Mouse (Mus musculus) CH12F3 (cell line): ENCODE measurements around the gene Prss45.

ENCODE experiments used
- in situ Hi-C: fragments of 300-500 bp; cut with MboI; formaldehyde crosslinking; loops from 2 replicates; pipeline ENCODE4 v1.14.3; 2020; ENCODE audit warnings: low sequenced_read_pairs

Gene Prss45

DNA sequence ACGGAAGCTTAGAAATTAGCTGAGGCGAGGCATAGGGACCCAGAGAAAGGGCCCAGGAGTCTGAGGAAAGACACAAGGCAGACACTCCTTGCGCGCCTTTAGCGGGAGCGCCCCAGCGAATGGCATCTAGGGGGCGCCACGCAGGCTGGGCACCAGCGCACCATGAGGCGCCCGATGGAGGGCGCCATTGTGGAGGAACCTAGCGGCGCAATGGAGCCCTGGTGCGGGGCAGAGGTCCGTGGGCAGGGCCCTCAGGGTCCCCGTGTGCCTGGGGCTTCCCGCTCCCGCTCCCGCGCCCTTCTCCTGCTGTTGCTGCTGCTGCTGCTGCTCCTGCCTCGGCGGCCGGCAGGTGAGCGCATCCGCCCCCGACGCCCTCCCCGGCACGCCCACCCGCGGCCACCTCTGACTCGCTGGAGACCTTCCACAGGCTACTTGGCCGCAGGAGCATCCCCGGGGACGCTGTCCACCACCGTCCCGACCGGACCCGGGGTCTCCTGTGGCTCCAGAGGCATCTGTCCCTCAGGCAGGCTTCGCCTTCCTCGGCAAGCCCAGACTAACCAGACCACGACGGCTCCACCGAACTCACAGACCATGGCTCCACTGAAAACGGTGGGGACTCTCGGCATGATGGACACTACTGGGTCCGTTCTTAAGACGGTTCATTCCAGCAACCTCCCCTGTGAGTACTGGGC, 23.5 kb downstream of the Prss45 start, which contains the start of gene Prss50:
Gene Prss50, plus strand, starts transcription at position 187 of the 692 bp plus-strand sequence.
- in situ Hi-C loops, result no loop called here

GRCm38 (mm10) chr9:110858523-110858922, 24.1 kb downstream of the Prss45 start:
- in situ Hi-C loops, result no loop called here

DNA sequence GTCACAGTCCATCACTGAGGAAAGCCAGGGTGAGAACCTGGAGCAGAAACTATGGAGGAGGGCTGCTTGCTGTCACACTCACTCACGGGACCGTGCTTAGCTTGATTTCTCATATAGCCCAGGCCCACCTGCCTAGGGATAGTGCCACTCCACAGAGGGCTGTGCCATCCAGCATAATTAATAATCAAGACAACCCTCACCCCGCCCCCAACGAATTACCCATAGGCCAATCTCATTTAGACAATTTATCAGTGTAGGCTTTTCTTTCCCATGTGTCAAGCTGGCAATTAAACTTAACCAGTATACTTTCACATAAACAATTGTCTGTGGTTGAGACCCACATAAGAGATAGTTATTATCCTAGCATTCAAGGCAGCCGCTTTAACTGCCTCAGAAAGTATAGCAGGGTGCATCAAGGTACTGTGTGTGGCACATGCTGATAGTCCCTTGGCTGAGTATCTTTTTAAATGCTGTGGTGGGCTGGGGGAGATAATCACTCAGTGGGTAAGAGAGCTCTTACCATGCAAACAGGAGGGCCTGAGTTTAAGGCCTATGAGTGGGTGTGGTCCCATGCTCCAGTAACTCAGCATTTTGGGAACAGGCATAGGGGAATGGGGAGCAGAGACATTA, 24.7 kb downstream of the Prss45 start:
- in situ Hi-C loops, result no loop called here

GRCm38 (mm10) chr9:110871030-110871429, 36.6 kb downstream of the Prss45 start:
- in situ Hi-C loops, result no loop called here

DNA sequence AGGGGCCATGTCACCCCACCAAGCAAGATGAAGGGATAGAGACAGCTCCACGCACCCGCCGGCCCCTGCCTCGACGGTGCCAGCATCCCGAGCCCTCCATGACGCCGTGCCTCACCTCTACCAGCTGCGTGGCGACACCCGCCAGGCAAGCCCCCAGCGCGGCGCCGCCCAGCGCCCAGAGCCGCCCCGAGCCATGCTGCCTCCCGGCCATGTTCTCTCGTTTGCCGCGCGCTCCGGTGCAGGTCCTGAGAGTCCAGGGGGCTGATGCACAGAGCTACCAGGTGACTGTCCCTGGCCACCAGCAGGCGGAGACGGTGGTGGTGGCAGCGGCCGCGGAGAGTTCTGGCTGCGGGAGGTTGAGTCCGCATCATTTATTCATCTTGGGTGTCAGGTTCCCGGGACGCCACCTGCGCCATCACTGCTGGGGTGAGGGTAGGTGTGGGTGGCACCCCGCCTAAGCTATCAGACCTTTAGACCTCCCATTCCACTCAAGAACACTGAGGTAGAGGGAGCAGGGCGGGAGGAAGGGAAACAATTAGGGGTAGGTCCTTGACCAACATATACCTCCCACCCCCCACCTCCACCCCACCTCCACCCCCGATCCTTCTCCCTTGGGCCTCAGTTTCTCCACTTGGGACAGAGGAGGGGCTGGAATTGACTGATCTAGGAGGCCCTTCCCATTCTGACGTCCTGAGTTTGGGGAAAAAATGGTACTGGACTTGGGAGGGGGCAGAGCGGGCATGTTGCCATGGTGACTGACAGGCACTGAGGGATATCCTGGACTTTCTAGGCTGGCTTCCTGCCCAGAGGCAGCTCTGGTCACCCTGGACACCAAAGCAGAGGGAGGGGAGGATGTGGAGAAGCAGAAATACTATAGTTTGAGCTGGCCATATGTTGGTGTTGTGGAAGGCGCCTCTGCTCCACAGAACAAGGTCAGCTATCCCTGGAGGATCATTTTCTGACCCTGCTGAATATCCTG, 39.6 kb downstream of the Prss45 start:
- in situ Hi-C loops, result no loop called here

- in situ Hi-C loops, result no loop called here
Observed at GRCm38 (mm10) chr9:110874660-110875191, 40.3 kb downstream of the Prss45 start.

GRCm38 (mm10) chr9:110875288-110875695, 40.9 kb downstream of the Prss45 start:
- in situ Hi-C loops, result no loop called here

DNA sequence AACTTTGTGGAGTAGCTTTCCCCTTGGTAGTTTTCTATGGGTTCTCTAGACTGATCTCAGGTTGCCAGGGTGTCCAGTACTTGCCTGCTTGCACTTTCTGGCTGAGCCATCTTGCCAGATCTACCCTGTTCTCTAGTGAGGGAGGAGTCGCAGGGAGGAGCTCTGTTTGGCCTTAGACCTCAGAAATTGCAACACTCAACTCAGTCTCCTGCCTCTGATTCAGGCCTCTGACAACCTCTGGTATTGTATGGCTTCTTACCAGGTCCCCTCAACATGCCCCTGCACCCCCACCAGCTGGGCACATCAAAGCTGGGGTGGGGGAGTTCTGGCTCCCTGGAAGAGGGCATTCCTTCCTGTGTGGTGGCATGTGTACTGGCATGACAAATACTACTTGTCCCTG, 43.0 kb downstream of the Prss45 start:
- in situ Hi-C loops, result no loop called here

GRCm38 (mm10) chr9:110877888-110878287, 43.5 kb downstream of the Prss45 start:
- in situ Hi-C loops, result no loop called here

DNA sequence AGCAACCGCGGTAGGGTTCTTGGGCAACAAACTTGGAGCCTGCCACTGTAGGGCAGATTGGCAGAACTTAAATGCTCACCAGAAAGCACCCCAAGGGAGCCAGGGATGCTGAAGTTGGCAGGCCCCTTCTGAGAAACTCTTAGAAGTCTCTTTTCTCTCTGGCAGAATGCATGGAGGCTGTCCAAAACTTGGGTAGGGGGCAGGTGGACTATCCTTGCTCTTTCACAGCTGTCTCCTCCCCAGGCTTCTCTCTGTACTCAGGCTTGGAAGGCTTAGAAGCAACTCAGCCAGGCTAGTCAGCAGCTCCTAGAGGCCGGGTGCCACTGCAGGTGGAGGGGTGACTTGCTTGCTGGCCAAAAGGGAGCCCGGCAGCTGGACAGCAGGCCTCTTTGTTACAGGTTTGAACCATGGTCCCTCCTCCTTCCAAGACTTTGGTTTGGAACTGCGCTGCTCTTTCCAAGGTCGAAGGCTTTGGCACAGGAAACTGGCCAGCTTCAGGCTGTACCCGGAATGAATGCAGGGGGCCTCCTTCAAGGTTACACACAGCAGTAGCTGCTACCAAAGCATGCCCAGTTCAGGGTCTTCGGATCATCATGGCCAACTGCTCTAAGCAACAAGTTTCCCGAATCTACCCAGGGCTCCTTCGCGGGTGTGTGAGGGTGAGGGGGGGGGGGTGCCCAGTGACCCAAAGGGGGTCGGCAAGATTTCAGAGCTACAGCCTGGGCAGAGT, 45.0 kb downstream of the Prss45 start, which contains the start of gene Als2cl:
Gene Als2cl, plus strand, starts transcription at position 680 of the 730 bp plus-strand sequence.
- in situ Hi-C loops, result no loop called here

- in situ Hi-C loops, result no loop called here
Observed at GRCm38 (mm10) chr9:110879998-110880561, 45.7 kb downstream of the Prss45 start, which contains the start of gene Tmie. TSS of gene Tmie (minus strand) at chr9:110880113.

DNA sequence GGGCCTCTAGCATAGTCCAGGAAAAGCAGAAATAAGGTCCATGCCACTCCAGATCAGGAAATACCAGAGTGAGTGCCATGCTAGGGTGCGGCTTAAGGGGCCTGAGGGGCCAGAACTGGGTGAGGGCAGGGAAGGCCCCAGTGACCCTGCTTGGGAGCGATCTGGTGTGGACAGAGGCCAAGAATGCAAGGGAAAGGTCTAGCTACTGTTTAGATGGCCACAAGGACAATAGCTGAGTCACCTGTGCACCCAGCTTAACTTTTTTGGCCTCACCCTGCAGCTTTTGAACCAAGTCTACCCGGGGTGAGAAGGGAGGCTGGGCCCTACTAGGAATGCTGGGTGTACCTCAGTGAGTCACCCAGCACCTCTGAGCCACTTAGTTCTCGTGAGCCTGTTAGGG, 46.4 kb downstream of the Prss45 start:
- in situ Hi-C loops, result no loop called here

- in situ Hi-C loops, result no loop called here
Observed at GRCm38 (mm10) chr9:110881953-110882352, 47.6 kb downstream of the Prss45 start.

DNA sequence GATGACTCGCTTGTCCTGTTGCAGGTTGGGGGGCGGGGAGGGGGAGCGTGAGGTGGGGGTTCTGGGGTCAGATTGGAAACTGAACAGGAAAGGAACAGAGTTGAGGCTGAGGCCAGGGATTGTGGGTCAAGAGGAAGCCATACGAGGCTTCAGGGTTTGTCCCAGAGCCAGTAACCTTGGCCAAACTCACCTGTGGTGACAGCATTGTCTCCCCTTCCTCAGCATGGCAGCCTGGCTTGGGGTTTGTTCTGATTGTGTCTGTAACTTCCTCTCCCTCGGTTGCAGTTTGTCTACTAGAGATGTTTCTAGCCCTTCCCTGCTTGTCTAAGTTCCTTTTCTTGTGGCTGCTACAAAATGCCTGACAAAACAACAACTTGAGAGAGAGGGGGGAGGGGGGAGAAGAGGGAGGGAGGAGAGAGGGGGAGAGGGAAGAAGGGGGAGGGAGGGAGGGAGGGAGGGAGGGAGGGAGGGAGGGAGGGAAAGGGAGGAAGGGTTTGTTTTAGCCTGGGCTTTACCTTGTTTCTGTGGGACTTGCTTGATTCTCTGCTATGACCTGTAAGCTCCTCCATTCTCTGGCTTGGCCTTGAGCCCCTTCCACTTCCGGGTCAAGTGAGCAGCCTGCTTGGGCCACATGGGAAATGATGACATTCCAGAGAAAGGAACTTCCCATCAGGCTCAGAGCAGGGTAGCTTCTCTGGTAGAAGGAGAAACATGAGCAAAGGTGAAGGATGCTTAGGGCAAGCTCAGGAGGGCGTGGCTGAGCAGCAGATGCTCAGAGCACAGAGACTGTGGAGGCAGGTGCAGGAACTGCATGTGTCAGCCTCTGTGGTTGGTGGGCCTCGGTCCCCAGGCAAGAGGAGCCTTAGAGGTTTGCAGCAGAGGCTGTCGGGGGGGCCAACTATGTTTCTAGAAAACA, 53.3 kb downstream of the Prss45 start:
- in situ Hi-C loops, result no loop called here

- in situ Hi-C loops, result no loop called here
Observed at GRCm38 (mm10) chr9:110888935-110889334, 54.5 kb downstream of the Prss45 start.

DNA sequence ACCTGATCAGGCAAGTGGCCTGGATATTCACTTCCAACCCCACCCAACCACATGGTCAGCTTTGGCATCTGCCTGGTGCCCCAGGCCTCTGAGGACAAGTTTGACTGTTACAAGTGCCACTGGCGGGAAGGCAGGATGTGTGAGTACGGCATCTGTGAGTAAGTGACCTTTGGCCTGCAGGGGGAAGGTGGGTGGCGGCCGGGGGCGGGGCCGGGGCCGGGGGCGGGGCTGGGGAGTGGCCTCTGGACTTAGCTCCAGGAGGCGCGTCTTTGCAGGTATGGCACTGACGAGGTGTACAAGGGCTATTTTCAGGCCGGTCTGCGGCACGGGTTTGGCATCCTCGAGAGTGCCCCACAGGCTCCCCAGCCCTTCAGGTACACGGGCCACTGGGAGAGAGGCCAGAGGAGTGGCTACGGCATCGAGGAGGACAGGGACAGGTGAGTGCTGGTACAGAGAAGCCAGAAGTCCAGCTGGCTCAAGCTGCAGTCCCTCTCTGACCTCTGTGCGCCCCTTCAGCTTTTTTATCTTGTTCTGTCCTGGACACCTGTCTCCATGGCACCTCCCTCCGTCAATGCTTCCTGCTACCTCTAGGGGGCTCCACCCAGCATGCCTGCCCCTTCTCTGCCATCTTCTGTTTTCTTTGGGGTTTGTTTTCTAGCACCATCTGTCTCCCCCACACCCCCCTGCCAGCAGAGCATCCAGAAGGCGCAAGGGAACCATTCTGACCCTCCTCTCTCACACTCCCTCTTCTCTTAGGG, 55.8 kb downstream of the Prss45 start:
- in situ Hi-C loops, result no loop called here
